Mouse (Mus musculus): ENCODE measurements around the gene Dclre1a. TPM values are rescaled to one million over a fixed set of nuclear protein-coding genes. Genes with fewer than 3 reads are reported as not detected.

Dclre1a gene
- total and polyA plus RNA-seq, 3 experiments, result 8.3 to 14.8 (median 13.1) TPM

GRCm38 (mm10) chr19:56583785-56584184, 35.8 kb upstream of the Dclre1a start:
- no peak for DNase-seq (ENCODE audit: extremely low read depth)
- dilution Hi-C loops (cut with MboI; ENCODE audit: extremely low pct_ligation_motif_present, extremely low pct_unique_long_range_greater_than_20kb, low sequenced_read_pairs) (no loop called here), in situ Hi-C loops (cut with MboI; ENCODE audit: low pct_ligation_motif_present, low pct_unique_long_range_greater_than_20kb, low sequenced_read_pairs) (no loop called here)
- no peak overlapping the region; the same call in 1 of the 2 replicates for H3K27ac ChIP-seq (ENCODE audit: insufficient read depth, low read depth)
- no peak overlapping the region for H3K9ac ChIP-seq (ENCODE audit: insufficient read depth, low read depth)
- TF ChIP-seq CTCF (conservative IDR thresholded peaks at IDR 0.05 in 1 of 2, IDR thresholded peaks at IDR 0.05 in 1 of 2; ENCODE audit: low read depth in 2 of 2, low read length in 2 of 2), result no peak
- no peak for TF ChIP-seq UBTF (IDR thresholded peaks at IDR 0.05; ENCODE audit: low read depth, low read length)
- no peak for TF ChIP-seq ELF1 (IDR thresholded peaks at IDR 0.05; ENCODE audit: low read depth, low read length)
- H3K27me3 ChIP-seq (replicated peaks), result no peaks in the 10 kb centered on the region
- no peak overlapping the region for H3K4me3 ChIP-seq (replicated peaks in 1 of 3; ENCODE audit: low read depth in 2 of 3, low read length in 2 of 3, poor library complexity in 1 of 3)
- H3K79me2 ChIP-seq (replicated peaks; ENCODE audit: control insufficient read depth, extremely low read depth, insufficient read depth, poor library complexity, severe bottlenecking), result no peaks in the 10 kb centered on the region
- H3K4me2 ChIP-seq (ENCODE audit: insufficient read depth, low read depth, poor library complexity, severe bottlenecking), result no peak overlapping the region
- H3K4me1 ChIP-seq (ENCODE audit: control insufficient read depth in 1 of 2, insufficient read depth in 2 of 2), result peaks cover 6 to 19% of the 10 kb centered on the region in 2 experiments
- no peaks in the 10 kb centered on the region for H3K9me3 ChIP-seq (replicated peaks; ENCODE audit: low read length)
- peaks cover 24 to 75% of the 10 kb centered on the region in 2 experiments for H3K36me3 ChIP-seq (replicated peaks in 1 of 2; ENCODE audit: control insufficient read depth in 1 of 2, insufficient read depth in 1 of 2, low read length in 1 of 2)

- Histone ChIP-seq H3K4me3 (replicated peaks in 1 of 3; ENCODE audit: low read depth in 2 of 3, low read length in 2 of 3, poor library complexity in 1 of 3) (no peak overlapping the region), H3K36me3 (replicated peaks in 1 of 2; ENCODE audit: control insufficient read depth in 1 of 2, insufficient read depth in 1 of 2, low read length in 1 of 2) (peaks cover 28 to 73% of the 10 kb centered on the region in 2 experiments)
These were observed 34.0 kb upstream of the Dclre1a start for GRCm38 (mm10) chr19:56581981-56582380.

GRCm38 (mm10) chr19:56577801-56578200, 29.8 kb upstream of the Dclre1a start:
- dilution Hi-C loops (cut with MboI; ENCODE audit: extremely low pct_ligation_motif_present, extremely low pct_unique_long_range_greater_than_20kb, low sequenced_read_pairs) (no loop called here), in situ Hi-C loops (cut with MboI; ENCODE audit: low pct_ligation_motif_present, low pct_unique_long_range_greater_than_20kb, low sequenced_read_pairs) (no loop called here)
- no peaks in the 10 kb centered on the region for H3K79me2 ChIP-seq (replicated peaks; ENCODE audit: control insufficient read depth, extremely low read depth, insufficient read depth, poor library complexity, severe bottlenecking)
- H3K4me1 ChIP-seq (ENCODE audit: control insufficient read depth in 1 of 2, insufficient read depth in 2 of 2), result no peaks in the 10 kb centered on the region
- H3K9me3 ChIP-seq (replicated peaks; ENCODE audit: low read length), result no peaks in the 10 kb centered on the region
- no peak for TF ChIP-seq ZNF384 (IDR thresholded peaks at IDR 0.05; ENCODE audit: low read depth, low read length)
- no peak for DNase-seq (ENCODE audit: extremely low read depth)
- no peaks in the 10 kb centered on the region for H3K27me3 ChIP-seq (replicated peaks)
- no peak overlapping the region for H3K4me2 ChIP-seq (ENCODE audit: insufficient read depth, low read depth, poor library complexity, severe bottlenecking)
- peaks cover 24 to 60% of the 10 kb centered on the region in 2 experiments for H3K36me3 ChIP-seq (replicated peaks in 1 of 2; ENCODE audit: control insufficient read depth in 1 of 2, insufficient read depth in 1 of 2, low read length in 1 of 2)
- H3K4me3 ChIP-seq (replicated peaks in 1 of 3; ENCODE audit: low read depth in 2 of 3, low read length in 2 of 3, poor library complexity in 1 of 3), result no peak overlapping the region
- no peak overlapping the region for H3K9ac ChIP-seq (ENCODE audit: insufficient read depth, low read depth)
- H3K27ac ChIP-seq (ENCODE audit: insufficient read depth, low read depth), result no peak overlapping the region

More at GRCm38 (mm10) chr19:56581981-56582380, 34.0 kb upstream of the Dclre1a start:
- TF ChIP-seq KAT2A (IDR thresholded peaks at IDR 0.05; ENCODE audit: insufficient replicate concordance, low read length) (no peak), UBTF (IDR thresholded peaks at IDR 0.05; ENCODE audit: low read depth, low read length) (no peak), NELFE (IDR thresholded peaks at IDR 0.05; ENCODE audit: low read depth, low read length) (no peak), CHD2 (IDR thresholded peaks at IDR 0.05; ENCODE audit: low read length) (no peak), POLR2A (IDR thresholded peaks at IDR 0.05; ENCODE audit: low read depth, low read length) (no peak), MAFK (IDR thresholded peaks at IDR 0.05; ENCODE audit: insufficient replicate concordance, low read length) (no peak), IRF4 (IDR thresholded peaks at IDR 0.05; ENCODE audit: low read depth, low read length) (no peak), TCF12 (IDR thresholded peaks at IDR 0.05; ENCODE audit: low read depth, low read length) (no peak), ETS1 (conservative IDR thresholded peaks at IDR 0.05; ENCODE audit: low read depth, low read length) (no peak), USF2 (conservative IDR thresholded peaks at IDR 0.05; ENCODE audit: low read depth, low read length) (no peak), RCOR1 (conservative IDR thresholded peaks at IDR 0.05; ENCODE audit: low read depth, low read length) (no peak), NRF1 (IDR thresholded peaks at IDR 0.05; ENCODE audit: low read depth, low read length) (no peak), CHD1 (IDR thresholded peaks at IDR 0.05; ENCODE audit: low read depth, low read length) (no peak), RAD21 (IDR thresholded peaks at IDR 0.05; ENCODE audit: low read depth, low read length) (no peak), ZC3H11A (IDR thresholded peaks at IDR 0.05; ENCODE audit: low read depth, low read length) (no peak), SIN3A (IDR thresholded peaks at IDR 0.05; ENCODE audit: low read length) (no peak), ZMIZ1 (IDR thresholded peaks at IDR 0.05; ENCODE audit: low read depth, low read length) (no peak), EP300 (IDR thresholded peaks at IDR 0.05; ENCODE audit: low read length) (no peak), MAZ (IDR thresholded peaks at IDR 0.05; ENCODE audit: low read depth, low read length) (no peak)
- Histone ChIP-seq H3K9me3 (replicated peaks; ENCODE audit: low read length) (no peaks in the 10 kb centered on the region), H3K4me2 (ENCODE audit: insufficient read depth, low read depth, poor library complexity, severe bottlenecking) (no peak overlapping the region), H3K9ac (ENCODE audit: insufficient read depth, low read depth) (no peak overlapping the region), H3K4me1 (ENCODE audit: control insufficient read depth in 1 of 2, insufficient read depth in 2 of 2) (peaks cover 0 to 6% of the 10 kb centered on the region in 2 experiments; a peak in 2 of 4 replicates), H3K27me3 (replicated peaks) (no peaks in the 10 kb centered on the region), H3K27ac (ENCODE audit: insufficient read depth, low read depth) (no peak overlapping the region), H3K79me2 (replicated peaks; ENCODE audit: control insufficient read depth, extremely low read depth, insufficient read depth, poor library complexity, severe bottlenecking) (no peaks in the 10 kb centered on the region)
- DNase-seq (ENCODE audit: extremely low read depth), result no peak
- in situ Hi-C loops (cut with MboI; ENCODE audit: low pct_ligation_motif_present, low pct_unique_long_range_greater_than_20kb, low sequenced_read_pairs) (no loop called here), dilution Hi-C loops (cut with MboI; ENCODE audit: extremely low pct_ligation_motif_present, extremely low pct_unique_long_range_greater_than_20kb, low sequenced_read_pairs) (no loop called here)

Data from CH12.LX (cell line).